Mouse (Mus musculus): Measurements from ENCODE around the gene Nkpd1. TPM values are rescaled to one million over a fixed set of nuclear protein-coding genes. Genes with fewer than 3 reads are reported as not detected.

Nkpd1 gene
- total RNA-seq, 2 experiments from 2014 or later = not detected

Other genes with a start within 250 kb of the Nkpd1 start
- gene Vasp, start 246.0 kb upstream of the Nkpd1 start, total RNA-seq (2021) = 10 to 100 TPM; 35.7 to 53.5 TPM
- gene Ppm1n, start 237.8 kb upstream of the Nkpd1 start, total RNA-seq (2021) = not detected
- 100 to 1,000 TPM; 669 to 730 TPM for gene Rtn2, start 235.2 kb upstream of the Nkpd1 start, total RNA-seq (2021)
- gene Fosb, start 207.8 kb upstream of the Nkpd1 start, total RNA-seq (2021) = 1 to 10 TPM in 1 of 2 experiments, under 1 TPM in 1; 0.80 to 1.7 TPM
- gene Ercc1, start 173.1 kb upstream of the Nkpd1 start, total RNA-seq (2021) = 10 to 100 TPM; 31.9 to 35.9 TPM
- gene Cd3eap, start 158.4 kb upstream of the Nkpd1 start, total RNA-seq (2021) = 1 to 10 TPM; 7.8 to 9.8 TPM
- 1 to 10 TPM; 2.7 to 2.8 TPM for gene Ppp1r13l, start 158.1 kb upstream of the Nkpd1 start, total RNA-seq (2021)
- 1 to 10 TPM; 7.7 to 9.7 TPM for gene Ercc2, start 135.8 kb upstream of the Nkpd1 start, total RNA-seq (2021)
- under 1 TPM; 0.12 to 0.18 TPM for gene Klc3, start 113.7 kb upstream of the Nkpd1 start, total RNA-seq (2021)
- over 10,000 TPM; 22,462 to 26,486 TPM for gene Ckm, start 113.1 kb upstream of the Nkpd1 start, total RNA-seq (2021)
- gene Mark4, start 59.0 kb upstream of the Nkpd1 start, total RNA-seq (2021) = 10 to 100 TPM; 12.2 to 16.4 TPM
- under 1 TPM; 0.59 to 0.86 TPM for gene Exoc3l2, start 54.5 kb upstream of the Nkpd1 start, total RNA-seq (2021)
- 1 to 10 TPM; 2.2 to 2.4 TPM for gene Bloc1s3, start 9.5 kb upstream of the Nkpd1 start, total RNA-seq (2021)
- gene Trappc6a, start 9.4 kb upstream of the Nkpd1 start, total RNA-seq (2021) = 10 to 100 TPM; 24.6 to 26.5 TPM
- gene Ppp1r37, start 45.2 kb downstream of the Nkpd1 start, total RNA-seq (2021) = 10 to 100 TPM; 38.7 to 41.1 TPM
- under 1 TPM; 0.21 to 0.23 TPM for gene Zfp296, start 59.4 kb downstream of the Nkpd1 start, total RNA-seq (2021)
- 10 to 100 TPM; 52.0 to 59.8 TPM for gene Gemin7, start 59.8 kb downstream of the Nkpd1 start, total RNA-seq (2021)
- 10 to 100 TPM; 15.2 to 23.2 TPM for gene Clasrp, start 86.6 kb downstream of the Nkpd1 start, total RNA-seq (2021)
- 1 to 10 TPM; 7.3 to 9.0 TPM for gene Relb, start 111.6 kb downstream of the Nkpd1 start, total RNA-seq (2021)
- gene Clptm1, start 147.2 kb downstream of the Nkpd1 start, total RNA-seq (2021) = 10 to 100 TPM; 45.7 to 48.2 TPM
- under 1 TPM in 1 of 2 experiments, not detected in 1; 0.61 TPM for gene Apoc2, start 160.1 kb downstream of the Nkpd1 start, total RNA-seq (2021)
- gene Gm44805, start 163.6 kb downstream of the Nkpd1 start, total RNA-seq (2021) = not detected
- under 1 TPM in 1 of 2 experiments, not detected in 1; 0.54 TPM for gene Apoc4, start 163.6 kb downstream of the Nkpd1 start, total RNA-seq (2021)
- 1 to 10 TPM in 1 of 2 experiments, not detected in 1; 4.1 TPM for gene Apoc1, start 174.8 kb downstream of the Nkpd1 start, total RNA-seq (2021)
- gene Apoe, start 181.3 kb downstream of the Nkpd1 start, total RNA-seq (2021) = 100 to 1,000 TPM; 100 to 116 TPM
- 10 to 100 TPM; 59.3 to 63.3 TPM for gene Tomm40, start 197.6 kb downstream of the Nkpd1 start, total RNA-seq (2021)
- gene Nectin2, start 232.6 kb downstream of the Nkpd1 start, total RNA-seq (2021) = 10 to 100 TPM; 13.3 to 14.6 TPM

All from gastrocnemius, postnatal 10 days (tissue).